Mouse (Mus musculus): Measurements from ENCODE around the gene Slc22a28.
"Not testable (repeated sequence)": the region's sequence is repeated elsewhere in the genome, so short reads cannot be mapped to it uniquely, and the experiment has no call there.

Slc22a28 gene

GRCm38 (mm10) chr19:8131881-8132280 is at the start of gene Slc22a28:
TSS of gene Slc22a28 (minus strand) at chr19:8131982.
- in situ Hi-C loops (cut with MboI; ENCODE audit: unreplicated experiment in 2 of 2), result not testable (repeated sequence)

DNA sequence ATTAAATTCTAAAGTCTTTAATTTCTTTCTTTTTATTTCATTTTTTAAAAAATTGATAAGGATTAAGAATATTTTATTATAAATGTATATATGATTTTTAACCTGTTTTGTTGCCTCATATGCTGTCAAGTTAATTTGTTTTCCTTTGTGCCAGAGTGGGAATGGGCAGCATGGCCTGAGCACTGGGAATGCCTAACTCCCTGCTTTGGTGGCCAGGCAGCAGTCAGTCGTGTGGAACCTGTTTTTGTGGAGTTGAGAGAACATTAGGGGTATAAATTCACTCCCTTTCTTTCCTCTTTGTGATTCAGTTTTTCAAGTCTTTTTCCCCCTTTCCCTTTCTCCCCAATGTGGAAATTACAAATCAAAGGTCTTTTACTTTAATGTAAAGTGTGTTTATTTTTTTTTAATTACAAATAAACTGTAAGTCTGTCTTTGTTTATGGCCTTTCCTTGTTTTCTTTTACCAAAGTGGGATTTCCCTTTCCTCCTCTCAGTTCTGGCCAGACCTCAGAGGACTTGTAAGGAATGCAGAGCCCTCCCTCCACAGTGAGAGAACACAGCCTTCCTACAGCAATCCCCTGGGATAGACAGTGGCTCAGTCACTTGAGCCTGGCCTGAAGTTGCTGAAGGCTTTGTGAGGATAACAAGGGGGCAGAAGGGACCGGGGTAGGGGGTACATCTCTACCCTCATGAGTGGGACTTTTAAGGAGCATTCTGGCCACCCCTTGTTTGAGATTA is 17.2 kb upstream of the Slc22a28 start:
- in situ Hi-C loops (cut with MboI; ENCODE audit: unreplicated experiment in 2 of 2), result no loop called here

- in situ Hi-C loops (cut with MboI; ENCODE audit: unreplicated experiment in 2 of 2), result not testable (repeated sequence)
Observed at GRCm38 (mm10) chr19:8142716-8143115, 10.9 kb upstream of the Slc22a28 start.

- in situ Hi-C loops (cut with MboI; ENCODE audit: unreplicated experiment in 2 of 2), result not testable (repeated sequence)
Observed at GRCm38 (mm10) chr19:8134127-8134841, 2.5 kb upstream of the Slc22a28 start.

DNA sequence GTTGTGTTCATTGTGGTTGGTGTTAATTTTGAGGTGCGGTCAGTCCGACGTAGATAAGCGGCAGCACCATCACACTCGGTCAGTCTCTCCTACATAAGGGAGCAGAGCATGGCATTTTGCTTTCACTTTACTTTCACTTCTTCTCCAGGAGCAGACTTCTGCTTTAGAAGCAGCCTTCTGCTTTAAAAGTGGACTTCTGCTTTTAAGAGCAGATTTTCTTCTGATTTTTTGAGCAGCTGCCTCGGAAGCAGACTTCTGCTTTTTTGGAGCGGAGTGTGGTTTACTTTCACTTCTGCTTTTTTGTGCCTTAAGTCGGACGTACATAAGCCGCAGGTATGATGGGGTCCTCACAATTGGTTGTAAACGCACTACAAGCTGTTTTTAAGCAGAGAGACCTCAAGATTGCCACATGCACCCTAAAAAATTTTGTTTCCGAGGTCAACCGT is 111.9 kb downstream of the Slc22a28 start:
- in situ Hi-C loops (cut with MboI; ENCODE audit: unreplicated experiment in 2 of 2), result no loop called here

- in situ Hi-C loops (cut with MboI; ENCODE audit: unreplicated experiment in 2 of 2), result not testable (repeated sequence)
Observed at GRCm38 (mm10) chr19:8019329-8019851, 112.4 kb downstream of the Slc22a28 start.

DNA sequence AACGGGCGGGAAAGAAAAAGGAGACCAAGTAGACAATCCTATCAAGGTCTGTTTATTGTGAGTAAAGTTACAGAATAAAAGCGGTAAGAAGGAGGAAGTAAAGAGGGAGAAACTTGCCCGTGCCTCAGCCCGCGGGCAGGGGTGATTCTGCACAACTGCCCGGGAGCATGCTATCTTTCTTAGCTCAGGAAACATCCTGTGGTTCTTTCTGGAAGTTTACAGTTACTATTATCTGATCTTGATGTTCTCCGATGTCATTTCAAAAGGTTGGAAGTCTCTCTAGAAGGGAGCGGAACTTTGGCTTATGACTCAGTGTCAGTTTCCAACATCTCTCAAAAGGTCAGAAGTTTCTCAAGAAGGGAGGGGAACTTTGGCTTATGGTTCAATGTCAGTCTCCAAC is 113.2 kb downstream of the Slc22a28 start:
- in situ Hi-C loops (cut with MboI; ENCODE audit: unreplicated experiment in 2 of 2), result not testable (repeated sequence)

Data from v-Abl transformed pro-B cells (cell line).